Mouse (Mus musculus) mesoderm, embryonic 11.5 days (tissue): ENCODE data around the gene Kctd20.

ENCODE experiments used
- DNase-seq: peaks from one replicate; pipeline ENCODE4 v3.0.0-alpha.2; 2012; ENCODE audit warnings: low read depth, low spot score

The Kctd20 gene

DNA sequence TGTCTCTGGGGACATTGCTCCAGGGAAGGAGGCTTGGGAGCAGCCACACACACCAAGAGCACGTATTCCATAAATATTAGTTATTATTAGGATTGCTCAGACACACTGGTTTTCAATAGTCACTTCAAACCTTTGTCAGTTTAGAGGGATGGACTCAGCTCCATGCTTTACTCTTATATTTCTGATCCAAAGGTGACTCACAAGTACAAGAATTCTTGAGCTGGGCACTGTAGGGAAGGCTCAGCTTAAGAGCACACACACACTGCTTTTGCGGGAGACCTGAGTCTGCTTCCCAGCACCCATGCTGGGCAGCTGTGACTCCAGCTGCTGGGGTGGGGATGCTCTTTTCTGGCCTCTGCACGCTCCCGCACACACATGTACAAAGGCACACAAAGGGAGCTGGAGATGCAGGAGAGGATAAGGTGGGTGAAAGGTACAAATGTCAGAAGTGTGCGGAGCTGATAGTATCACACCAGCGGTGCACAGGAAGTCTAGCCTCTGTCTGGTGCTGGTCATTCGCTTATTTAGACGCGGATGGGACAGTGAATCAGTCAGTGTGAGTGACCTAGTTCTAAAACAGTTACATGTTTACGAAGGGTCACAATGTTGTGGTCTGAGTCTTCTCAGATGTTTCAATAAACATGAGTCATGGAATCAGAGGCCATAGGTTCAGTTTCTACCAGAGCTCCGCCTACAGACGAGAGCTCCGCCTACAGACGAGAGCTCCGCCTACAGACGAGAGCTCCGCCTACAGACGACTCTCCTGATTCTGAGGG lies 20.1 kb upstream of the Kctd20 start:
- DNase-seq, result no peak

DNA sequence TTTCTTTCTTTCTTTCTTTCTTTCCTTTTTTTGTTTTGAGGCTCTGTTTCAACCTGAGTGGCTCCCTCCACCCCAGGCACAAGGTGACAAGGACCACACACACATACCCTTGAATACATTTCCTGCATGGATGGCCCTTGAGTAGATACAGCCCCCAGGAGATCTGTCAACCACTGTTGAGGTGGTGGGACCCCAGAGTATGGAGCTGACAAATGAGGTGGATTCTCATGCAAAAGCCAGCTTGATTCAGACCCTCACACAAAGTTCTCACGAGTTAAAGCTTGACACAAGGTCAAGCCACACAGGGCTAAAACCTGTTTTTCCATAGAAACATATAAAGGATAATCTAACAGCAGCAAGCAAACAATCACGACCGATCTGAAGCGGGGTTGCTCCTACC lies 19.5 kb upstream of the Kctd20 start:
- no peak for DNase-seq

DNA sequence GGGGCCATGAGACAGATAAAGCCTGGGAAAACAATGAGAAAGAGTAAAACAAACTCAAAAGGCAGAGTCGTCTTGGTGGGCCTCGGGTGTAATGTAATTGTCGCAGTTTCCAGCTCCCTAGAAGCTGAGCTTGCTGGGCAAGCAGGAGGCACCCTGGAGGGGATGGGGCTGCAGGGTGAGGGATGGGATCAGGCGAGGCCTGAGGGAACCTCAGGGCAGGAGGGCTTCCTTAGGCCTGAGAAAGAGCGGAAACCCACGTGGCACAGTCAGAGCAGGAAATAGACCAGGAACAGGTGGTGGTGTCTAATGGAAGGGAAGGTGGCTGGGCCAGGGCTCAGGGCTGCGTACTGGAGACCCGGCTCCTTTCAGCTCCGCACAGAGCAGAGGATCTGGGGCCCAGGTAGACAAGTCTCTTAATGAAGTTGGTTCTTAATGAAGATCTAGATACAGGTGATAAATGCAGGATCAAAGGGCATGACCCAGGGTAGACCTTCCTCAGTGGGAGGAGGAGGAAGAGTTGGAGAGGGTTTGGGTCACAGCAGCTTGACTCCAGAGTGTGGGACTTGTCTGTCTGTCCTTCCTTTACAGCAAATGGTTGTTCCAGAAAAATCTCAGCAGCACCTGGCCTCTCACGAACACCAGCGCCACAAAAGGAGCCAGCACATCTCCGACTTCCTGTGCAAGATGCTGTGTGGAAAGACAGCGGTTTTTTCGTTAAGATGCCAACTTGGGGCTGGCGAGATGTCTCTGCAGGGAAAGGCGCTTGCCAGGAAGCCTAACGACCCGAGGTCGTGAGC lies 17.4 kb upstream of the Kctd20 start:
- DNase-seq, result no peak

DNA sequence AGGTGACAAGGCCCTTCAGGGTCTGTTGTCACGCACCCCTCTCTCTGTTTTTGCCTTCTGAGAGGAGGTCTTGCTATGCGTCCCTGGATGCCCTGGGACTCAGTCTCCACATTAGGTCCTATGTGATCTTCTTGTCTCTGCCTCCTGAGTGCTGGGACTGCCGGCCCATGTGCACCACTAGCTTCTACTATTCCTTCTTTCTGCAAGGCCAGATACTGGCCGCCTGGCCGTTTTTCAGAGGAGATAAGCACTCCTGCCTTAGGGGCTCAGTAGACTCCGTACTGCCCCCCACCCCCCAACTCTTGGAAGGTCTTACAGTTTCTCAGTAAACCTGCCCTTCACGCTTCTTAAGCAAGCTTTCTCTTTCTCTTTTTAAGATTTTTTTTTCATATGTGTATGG lies 15.6 kb upstream of the Kctd20 start:
- DNase-seq, result no peak

DNA sequence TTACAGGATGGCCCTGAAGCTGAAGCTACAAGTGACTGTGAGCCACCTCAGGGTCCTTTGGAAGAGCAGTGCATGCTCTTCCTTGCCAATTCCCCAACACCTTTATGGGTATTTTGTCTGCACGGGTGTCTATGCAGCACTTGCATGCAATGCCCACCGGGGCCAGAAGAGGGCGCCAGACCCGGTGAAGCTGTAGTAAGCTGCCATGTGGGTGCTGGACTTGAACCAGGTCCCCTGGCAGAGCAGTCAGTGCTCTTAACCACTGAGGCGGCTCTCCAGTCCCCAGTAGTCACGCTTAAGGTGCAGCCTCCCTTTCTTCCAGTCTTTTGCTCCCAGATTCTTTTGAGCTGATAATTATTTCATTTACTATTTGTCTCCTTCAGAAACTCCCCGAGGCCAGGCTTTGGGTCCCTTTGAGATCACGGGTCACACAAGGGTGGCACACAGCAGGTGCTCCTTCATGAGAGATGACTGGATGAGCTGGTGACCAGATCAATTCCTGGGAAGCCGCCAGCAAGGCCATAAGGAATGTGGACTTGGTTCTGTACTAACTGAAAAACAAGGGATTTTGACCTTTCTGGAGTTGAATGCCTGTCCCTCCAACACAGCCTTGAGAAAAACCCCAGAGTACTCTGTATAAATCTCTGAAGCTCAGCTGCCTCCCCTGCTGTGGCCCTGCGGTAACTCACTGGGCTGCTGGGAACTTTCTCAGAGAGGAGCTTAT lies 15.0 kb upstream of the Kctd20 start:
- DNase-seq, result no peak

DNA sequence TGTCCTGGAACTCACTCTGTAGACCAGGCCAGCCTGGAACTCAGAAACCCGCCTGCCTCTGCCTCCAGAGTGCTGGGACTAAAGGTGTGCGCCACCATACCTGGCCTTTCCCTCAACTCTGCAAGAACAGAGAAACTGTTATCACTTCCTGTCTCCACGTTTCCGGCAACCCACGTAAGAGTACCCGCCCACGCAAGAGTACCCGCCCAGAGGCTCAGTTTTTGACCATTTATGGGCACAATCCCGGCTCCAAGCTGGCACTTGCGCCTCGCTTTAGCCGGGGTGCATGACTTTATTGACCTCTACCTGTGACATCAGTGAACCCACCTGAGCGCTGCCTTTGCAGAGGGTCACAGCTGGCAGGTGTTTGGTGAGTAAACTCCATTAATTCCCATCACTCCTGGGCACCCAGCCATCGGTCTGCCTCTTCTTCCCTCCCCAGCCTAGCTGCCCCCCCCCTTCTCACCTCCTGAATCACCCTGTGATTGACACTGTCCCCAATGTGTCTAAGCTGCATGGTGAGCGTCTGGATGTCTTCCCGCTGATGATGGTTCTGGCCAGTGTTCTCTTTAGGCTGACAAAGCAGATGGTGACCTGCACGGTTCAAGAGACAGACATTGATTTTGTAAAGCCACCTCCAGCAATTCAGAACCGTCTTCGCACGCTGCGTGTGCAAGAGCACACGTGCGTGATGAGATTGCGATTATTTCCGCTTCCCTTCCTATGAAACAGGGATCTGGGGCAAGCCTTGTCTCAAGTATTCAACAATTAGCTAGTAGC lies 10.8 kb upstream of the Kctd20 start:
- DNase-seq, result no peak

DNA sequence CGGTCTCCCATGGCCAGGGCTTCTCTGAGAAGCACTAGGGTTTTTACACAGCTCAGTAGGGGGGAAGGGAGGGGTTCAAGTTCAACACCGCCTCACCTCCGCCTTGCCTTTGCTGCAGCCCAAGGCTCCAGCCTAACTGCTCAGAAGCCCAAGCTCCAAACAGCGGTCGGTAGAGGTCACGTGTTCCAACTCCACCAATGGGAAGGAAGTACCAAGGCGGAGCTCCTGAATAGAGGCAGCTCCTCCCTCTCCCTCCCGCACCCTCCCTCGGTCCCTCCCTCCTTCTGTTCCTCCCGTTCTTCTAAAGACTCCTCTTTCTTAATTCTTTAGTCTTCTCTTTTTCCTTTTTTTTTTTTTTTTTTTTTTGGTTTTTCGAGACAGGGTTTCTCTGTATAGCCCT lies 9.6 kb upstream of the Kctd20 start:
- DNase-seq, result no peak

DNA sequence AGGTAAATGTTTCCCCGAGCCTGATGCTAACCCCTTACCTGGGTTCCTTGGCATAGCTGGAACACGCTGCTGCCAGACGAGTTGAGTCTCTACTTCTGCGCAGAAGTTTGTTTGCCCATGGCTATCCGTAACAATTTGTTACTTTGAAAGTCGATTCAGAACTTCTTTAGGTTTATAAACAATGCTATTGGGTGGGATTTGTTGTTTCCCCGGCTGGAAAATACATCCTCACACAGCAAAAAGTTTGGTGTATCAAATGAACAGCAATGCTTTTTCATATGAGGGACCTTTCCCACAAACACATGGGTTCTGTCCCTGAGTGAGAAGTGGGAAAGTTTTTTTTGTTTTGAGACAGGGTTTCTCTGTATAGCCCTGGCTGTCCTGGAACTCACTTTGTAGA lies 8.0 kb upstream of the Kctd20 start, which contains the start of gene Pxt1:
TSS of gene Pxt1 (minus strand) at position 101 of the 400 bp plus-strand sequence.
- DNase-seq, result no peak

DNA sequence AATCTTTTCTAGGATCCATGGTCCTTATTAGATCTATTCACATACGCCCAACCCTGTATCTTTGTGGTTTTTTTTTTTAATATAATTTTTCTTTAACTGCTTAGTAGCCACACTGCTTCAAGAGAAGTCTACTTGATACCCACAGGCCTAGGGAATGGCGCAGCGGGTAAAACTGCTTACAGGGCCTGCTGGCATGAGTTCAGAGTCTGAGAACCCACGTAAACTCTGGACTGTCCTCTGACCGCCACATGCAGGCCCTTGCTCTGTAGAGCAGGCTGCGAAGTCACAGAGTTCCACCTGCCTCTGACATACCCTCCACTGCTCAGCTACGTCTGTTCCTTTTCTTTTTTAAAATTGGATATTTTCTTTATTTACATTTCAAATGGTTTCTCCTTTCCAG lies 7.3 kb upstream of the Kctd20 start:
- no peak for DNase-seq

DNA sequence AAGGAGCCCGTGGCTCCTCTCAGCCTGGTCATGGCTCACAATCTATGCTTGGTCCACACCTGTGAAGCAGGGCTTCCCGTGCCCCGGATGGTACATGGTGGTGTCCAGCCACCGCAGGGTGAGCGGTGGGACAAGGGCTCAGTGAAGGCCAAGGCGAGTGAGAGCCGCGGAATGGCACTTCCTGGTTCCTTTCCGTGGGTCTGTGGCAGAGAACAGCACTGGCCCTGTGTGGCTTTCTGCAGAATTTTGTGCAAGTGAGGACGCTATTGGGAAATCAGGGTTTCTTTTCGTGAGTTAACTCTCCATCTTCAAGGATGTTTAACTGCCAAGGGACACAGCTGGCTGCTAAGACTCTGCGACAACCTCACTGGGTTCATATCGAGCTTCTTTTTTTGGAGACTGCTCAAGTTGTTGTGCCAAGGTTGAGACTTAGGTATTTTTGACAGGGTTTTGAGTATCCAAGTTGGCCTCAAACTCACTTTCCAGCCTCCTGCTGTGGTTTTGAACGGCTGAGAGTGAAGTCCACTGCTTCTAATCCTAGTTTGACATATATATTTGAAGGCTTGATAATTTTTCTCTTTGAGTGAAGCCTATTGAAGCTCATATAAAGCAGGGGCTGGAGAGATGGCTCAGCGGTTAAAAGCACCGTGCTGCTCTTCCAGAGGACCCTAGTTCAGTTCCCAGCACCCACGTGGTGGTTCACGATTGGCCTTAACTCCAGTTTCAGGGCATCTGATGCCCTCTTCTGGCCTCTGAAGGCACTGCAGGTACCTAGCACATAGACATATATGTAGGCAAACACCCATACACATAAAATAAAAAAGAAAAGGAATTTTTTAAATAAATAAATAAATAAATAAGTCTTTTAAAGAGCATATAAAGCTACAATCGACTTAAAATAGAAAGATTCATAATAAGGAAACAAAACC lies 4.5 kb upstream of the Kctd20 start:
- DNase-seq, result no peak

DNA sequence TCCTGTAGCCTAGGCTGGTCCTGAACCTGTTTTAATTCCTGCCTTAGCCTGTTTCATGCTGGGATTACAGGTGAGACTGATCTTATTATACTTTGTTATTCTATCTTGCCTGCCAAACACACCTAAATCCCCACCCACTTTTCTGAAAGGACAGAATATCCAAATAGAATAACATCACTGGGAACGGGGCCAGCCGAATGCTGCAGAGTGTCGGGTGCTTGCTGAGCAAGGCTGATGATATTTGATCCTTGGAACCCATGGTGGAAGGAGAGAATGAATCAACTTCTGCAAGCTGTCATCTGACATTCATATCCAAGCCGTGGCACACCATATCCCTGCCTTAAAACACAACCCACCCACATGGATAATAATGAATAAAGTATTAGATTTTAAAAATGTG lies 3.1 kb upstream of the Kctd20 start:
- DNase-seq, result no peak

DNA sequence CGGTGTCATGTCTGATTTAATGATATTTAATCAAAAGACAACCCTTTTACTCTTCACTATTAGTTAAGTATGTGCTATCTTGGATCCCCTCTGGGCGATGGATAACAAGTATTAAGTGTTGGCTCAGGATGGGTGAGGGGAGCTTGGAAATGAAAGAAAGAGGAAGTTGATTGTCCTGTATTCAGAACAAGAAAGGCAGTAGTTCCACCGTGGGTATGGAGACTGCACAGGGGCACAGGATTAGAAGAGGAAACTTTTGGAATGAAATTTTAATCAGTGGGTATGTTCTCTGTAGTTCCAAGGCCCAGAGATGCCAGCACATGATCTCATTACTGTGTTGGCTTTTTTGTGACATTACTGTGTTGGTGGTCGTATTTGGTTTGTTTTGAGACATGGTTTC lies 999 bp upstream of the Kctd20 start:
- DNase-seq, result no peak

DNA sequence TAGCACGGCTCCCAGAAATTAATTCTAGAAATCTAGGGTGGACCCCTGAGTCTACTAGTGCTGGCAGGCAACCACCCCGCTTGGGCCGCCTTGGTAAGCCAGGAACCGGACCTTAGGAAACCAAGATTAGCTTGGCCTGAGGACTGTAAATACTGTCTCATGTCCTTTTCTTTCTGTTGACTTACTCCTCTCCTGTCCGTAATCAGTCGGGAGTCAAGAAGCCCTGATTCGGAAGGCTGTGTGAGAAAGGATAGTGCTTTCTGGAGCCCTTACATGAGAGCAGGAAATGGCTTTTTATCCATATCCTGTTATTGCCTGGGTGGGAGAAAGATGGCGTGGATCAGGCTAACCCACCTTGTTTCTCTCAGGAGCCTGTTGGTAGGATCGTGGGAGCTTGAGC lies 1.5 kb downstream of the Kctd20 start:
- DNase-seq, result no peak

DNA sequence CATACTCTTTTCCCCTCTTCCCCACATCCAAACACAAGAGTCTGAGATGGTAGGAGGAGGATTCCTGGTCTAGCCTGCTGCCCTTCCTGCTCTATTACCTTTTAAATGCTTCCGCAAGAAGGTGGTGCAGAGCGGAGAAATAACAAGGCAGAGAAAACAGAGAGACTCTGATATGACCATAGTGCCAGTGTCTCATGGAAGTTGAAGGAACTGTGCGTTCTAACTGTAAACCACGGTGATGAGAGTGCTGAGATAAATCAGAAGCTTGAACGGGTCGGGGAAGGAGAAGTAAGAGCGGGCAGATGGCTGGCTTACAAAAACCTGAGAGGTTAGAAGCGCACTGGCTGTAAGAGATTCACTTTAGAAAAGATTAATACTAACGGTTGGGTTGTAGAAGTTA lies 2.7 kb downstream of the Kctd20 start:
- DNase-seq, result no peak

DNA sequence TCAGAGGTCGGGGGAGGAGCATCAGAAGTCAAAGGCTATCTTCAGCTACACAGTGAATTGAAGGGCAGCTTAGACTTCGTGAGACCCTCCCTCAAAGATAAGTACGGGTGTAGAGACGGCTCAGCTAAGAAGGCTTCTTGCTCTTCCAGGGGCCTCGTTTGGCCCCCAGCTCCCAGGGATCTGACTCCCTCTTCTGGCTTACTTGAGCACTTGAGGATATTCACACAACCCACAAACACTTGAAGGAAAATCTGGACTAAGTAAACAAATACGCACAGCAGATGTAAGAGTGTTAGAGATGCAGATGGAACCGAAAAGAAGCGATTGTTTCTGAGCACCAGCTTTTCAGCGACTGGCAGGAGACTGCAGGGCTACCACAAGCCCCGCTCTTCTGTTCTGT lies 8.8 kb downstream of the Kctd20 start:
- no peak for DNase-seq

DNA sequence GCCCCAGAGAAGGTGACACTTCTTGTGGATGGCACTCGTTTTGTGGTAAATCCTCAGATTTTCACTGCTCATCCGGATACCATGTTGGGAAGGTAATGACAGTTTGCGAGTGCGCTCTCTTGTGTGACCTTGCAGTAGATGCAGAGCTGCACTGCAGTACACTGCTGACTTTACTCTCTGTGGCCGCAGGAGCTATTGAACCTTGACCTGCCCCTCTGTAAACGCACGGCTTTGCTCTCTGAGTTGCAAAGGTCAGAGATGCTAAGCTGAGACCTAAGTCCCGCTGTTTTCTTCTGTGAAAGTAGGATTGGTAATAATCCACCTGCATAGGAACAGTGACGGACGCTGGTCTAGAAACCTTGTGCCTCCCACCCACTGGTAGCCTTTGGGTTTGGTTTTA lies 9.8 kb downstream of the Kctd20 start:
- no peak for DNase-seq

DNA sequence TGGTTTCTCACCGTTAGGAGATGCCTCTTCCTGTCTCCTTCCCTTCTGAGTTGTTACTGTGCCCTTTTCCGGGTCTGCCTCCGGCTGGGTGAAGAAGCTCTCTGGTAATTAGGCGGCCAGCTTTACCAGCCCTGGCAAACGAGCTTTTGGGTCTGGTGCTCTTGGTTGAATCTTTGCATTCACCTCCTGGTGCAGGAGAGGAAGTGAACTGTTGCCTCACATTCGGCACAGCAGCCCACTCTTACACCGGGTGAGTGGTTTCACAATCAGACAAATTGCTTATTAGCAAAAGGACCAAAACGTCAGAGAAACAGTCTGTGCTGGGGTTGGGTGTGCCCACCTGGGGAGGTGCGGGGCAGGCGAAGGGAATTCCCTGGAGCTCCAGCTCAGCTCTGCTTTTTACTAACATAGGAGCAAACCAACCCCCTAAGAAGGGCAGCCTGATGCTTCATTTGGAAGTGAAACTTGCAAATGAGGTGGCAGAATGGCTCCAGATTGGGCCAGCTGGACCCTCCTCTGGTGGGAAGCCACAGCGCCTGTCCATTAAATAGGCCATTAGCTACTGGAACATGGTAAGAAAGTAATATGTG lies 15.4 kb downstream of the Kctd20 start:
- DNase-seq, result no peak

DNA sequence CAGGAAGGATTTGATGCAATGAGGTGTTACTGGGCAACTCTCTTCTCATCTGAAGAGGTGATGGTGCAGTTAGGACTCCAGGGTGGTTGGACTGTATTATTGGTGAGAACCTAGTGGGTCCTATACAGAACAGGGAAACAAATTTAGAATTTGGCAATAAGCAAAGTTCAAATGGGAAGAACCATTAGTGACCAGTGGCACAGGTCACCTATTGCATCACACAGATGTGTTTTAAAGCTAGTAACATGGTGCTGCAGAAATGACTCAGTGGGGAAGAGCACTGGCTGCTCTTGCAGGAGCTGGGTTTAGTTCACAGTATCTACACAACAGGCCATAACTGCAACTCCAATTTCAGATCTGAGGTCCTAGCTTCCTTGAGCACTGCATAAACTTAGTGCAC lies 18.4 kb downstream of the Kctd20 start:
- no peak for DNase-seq

DNA sequence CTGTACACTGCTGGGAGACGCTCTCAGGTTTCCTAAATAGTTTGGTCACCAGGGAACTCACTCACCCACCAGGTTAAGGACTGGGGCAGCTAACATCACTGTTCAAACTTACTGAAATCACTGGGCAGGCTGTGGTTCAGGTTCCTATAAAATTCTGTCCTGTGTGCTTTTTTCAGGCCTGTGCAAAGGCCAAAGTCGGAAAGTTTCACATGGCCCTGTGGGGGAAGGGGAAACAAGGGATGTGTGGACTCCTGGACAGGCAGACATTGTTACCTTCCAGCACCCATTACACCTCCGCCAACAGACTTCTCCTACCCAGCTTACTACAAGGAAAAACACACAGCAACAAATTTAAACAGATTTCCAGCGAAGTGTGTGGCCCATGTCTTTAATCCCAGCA lies 27.3 kb downstream of the Kctd20 start:
- no peak for DNase-seq

DNA sequence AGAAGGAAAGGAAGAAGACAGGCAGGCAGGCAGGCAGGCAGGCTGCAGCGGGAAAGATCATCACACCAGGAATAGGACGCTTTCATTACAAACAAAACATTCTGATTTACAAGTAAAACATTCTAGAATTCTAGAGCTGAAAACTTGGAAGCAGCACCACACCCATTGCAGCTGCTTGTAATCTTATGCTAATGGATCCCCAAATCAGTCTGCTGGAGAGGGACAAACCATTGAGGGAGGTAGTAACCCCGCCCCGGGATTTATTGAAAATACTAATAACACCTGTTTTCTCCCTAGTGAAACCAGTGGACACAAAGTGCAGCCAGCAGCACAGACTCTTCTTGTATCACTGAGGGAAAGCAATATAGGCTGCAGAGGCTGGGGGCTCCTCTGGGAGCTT lies 29.3 kb downstream of the Kctd20 start:
- DNase-seq, result no peak
